Mouse (Mus musculus) brown adipose tissue, adult 24 weeks (tissue): ENCODE data around the gene Egfl8. TPM values are rescaled to one million over a fixed set of nuclear protein-coding genes. Genes with fewer than 3 reads are reported as not detected.
A peak's percentile ranks its signal among the peaks of the same experiment; 100 is the strongest.

Experiments
- H3K27ac ChIP-seq: fragments of 200-500 bp; replicated peaks from 2 replicates; pipeline ENCODE4 v1.5.1; 2012; ENCODE audit warnings: low read depth, mild to moderate bottlenecking, low read length
- H3K4me1 ChIP-seq: fragments of 200-500 bp; 2 replicates; pipeline ENCODE4 v1.6.1; 2012; ENCODE audit warnings: low read length, mixed read lengths; ENCODE audit not compliant: control insufficient read depth, insufficient read depth, insufficient read length
- H3K4me3 ChIP-seq: fragments of 200-500 bp; 2 replicates; pipeline ENCODE4 v1.5.1; 2012; ENCODE audit warnings: low read depth, mild to moderate bottlenecking, low read length, moderate library complexity; ENCODE audit not compliant: insufficient read depth
- polyA plus RNA-seq: library from polyadenylated mRNA; stranded (reverse); fragments of >200 nt; gene quantifications from 2 replicates; pipeline ENCODE4 v1.2.4, GENCODE M21; 2012; ENCODE audit not compliant: missing spikeins, insufficient read depth, insufficient read length

Gene Egfl8
- polyA plus RNA-seq, 1 experiment = not detected

DNA sequence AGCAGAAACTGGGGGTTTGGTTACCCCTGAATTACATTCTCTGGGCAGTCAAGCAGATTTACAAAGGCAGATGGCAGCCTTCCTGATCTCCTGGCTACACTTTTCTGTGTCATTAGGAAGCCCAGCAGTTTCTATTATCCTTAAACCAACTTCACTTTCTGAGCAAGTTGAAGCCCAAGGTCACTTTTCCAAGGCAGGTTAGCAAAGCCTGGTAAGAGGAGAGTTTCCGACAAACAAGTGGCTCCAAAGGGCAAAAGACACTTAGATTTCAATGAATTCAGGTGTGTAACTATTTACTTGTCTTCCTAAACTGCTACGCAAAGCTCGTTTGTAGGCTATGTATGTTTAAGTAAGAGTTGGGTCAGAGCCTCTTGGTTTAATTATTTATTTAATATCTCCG is 27.6 kb upstream of the Egfl8 start:
- Histone ChIP-seq H3K27ac (no peak overlapping the region), H3K4me3 (no peak overlapping the region)

GRCm38 (mm10) chr17:34641945-34642344 is 26.2 kb upstream of the Egfl8 start:
- H3K27ac ChIP-seq = no peak overlapping the region
- peaks cover 29% of the 10 kb centered on the region for H3K4me1 ChIP-seq
- no peak overlapping the region for H3K4me3 ChIP-seq

More for the DNA sequence above, 27.6 kb upstream of the Egfl8 start:
- peaks cover 29% of the 10 kb centered on the region for H3K4me1 ChIP-seq

- Histone ChIP-seq H3K27ac (peak overlapping the region; percentile 93), H3K4me3 (no peak overlapping the region), H3K4me1 (peaks cover 23% of the 10 kb centered on the region)
These were observed 25.2 kb upstream of the Egfl8 start for GRCm38 (mm10) chr17:34640778-34641601.

- H3K27ac ChIP-seq = peak overlapping the region; percentile 93
- peak overlapping the region; percentile 39 for H3K4me3 ChIP-seq
- peaks cover 14% of the 10 kb centered on the region for H3K4me1 ChIP-seq
These were observed 23.9 kb upstream of the Egfl8 start for GRCm38 (mm10) chr17:34639461-34640255.

DNA sequence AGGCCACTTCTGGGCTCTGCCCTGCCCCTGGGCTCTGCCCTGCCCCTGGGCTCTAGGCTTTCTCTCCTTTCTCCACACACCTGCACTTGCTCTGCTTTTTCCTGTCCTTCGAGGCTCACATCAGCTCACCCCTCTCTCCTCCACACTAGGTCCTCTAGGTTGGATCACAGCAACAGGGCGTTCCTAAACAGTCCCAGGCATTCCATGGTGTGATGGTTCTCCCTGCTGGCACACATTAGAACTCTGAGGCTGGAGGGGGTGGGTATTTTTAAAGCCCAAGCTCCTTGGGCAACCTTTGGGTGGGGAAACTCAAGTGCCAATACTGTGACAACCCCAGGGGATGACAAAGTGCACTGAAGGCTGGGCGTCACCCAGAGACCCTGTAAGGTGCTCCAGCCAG is 21.7 kb upstream of the Egfl8 start:
- Histone ChIP-seq H3K4me3 (no peak overlapping the region), H3K27ac (0 out of 2 replicates have a peak overlapping the region, but pooled peaks have one; percentile 40), H3K4me1 (peaks cover 12% of the 10 kb centered on the region)

GRCm38 (mm10) chr17:34635671-34636070 is 19.9 kb upstream of the Egfl8 start:
- H3K27ac ChIP-seq = no peak overlapping the region
- H3K4me1 ChIP-seq = peaks cover 13% of the 10 kb centered on the region

GRCm38 (mm10) chr17:34632261-34632691 is 16.5 kb upstream of the Egfl8 start:
- Histone ChIP-seq H3K4me1 (peaks cover 5% of the 10 kb centered on the region), H3K27ac (peak overlapping the region; percentile 49), H3K4me3 (peak overlapping the region; percentile 55)

More at GRCm38 (mm10) chr17:34635671-34636070, 19.9 kb upstream of the Egfl8 start:
- H3K4me3 ChIP-seq = no peak overlapping the region

GRCm38 (mm10) chr17:34631647-34632046 is 15.9 kb upstream of the Egfl8 start:
- H3K27ac ChIP-seq = peak overlapping the region; percentile 27; the same call in 1 of the 2 replicates
- peak overlapping the region; percentile 37 for H3K4me3 ChIP-seq
- H3K4me1 ChIP-seq = peaks cover 5% of the 10 kb centered on the region

- Histone ChIP-seq H3K27ac (no peak overlapping the region), H3K4me3 (peak overlapping the region; percentile 37), H3K4me1 (peaks cover 5% of the 10 kb centered on the region)
These were observed 15.1 kb upstream of the Egfl8 start for GRCm38 (mm10) chr17:34630761-34631301.

DNA sequence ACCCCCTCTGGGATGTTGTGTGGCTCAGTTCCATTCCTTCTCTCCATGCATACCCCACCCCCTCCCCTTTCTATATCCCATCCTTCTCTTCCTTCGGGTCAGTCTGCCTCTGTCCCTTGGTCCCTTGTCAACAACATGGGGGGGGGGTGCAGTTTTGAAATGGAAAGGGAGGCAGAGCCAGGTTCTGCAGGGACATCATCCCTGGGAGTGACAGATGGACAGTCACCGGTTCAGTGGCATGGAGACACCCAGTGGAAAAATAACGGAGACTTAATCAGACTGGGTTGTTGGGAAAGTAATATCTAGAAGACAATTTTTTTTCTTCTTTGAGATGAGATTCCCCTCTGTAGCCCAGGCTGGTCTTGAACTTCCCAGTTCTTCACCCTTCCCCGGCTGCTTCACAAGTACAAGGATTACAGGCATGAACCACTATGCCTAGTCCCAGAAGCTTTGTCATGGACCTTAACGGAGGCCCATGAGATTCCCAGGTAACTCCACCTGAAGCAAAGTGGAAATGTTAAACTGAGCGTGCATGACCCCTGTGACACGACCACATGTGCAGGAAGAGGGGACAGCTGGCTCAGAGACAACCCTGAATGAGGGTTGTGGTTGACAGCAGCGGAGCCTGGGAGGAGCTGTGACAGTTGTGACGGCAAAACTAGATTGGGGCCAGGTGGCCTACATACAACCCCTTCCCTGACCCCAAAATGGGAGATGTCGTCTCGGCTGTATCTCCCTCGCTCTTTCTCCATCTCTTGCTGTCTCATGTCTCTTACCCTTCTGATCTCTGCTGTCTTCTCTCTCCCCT is 14.2 kb upstream of the Egfl8 start:
- H3K4me3 ChIP-seq = peak overlapping the region; percentile 34
- H3K4me1 ChIP-seq = peaks cover 5% of the 10 kb centered on the region
- no peak overlapping the region for H3K27ac ChIP-seq

DNA sequence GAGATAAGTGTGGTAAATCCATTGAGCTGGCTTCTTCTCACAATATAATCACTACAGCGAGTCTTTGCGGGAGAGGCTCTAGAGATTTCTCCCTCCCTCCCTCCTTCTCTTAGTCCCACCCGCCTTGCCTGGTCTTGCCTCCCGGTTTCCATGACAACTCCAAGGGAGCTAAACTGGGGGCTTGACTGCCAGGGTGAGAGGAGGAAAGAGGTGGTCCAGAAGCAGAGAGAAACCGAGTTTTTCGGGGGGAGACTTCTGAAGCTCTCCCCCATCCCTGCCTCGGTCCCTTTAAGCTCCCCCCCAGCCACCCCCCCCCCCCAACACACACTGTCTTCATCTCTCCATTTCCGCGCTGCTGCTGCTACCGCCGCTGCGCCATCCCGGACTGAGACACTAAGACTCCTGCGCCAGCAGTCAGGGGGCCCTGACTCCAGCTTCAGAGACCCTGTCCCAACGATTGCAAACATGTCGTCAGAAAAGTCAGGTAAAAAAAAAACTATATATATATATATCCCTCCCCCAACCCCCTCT is 13.5 kb upstream of the Egfl8 start, which contains the start of gene Prrt1:
Gene Prrt1 (plus strand): TSS at position 313 of the 531 bp plus-strand sequence.
- peak within 1 kb of the TSS; percentile 95 for H3K27ac ChIP-seq
- peaks cover 5% of the 10 kb centered on the region for H3K4me1 ChIP-seq
- peak within 1 kb of the TSS; percentile 59 for H3K4me3 ChIP-seq

GRCm38 (mm10) chr17:34628644-34628967 is 12.8 kb upstream of the Egfl8 start:
- H3K4me1 ChIP-seq = peaks cover 5% of the 10 kb centered on the region
- H3K4me3 ChIP-seq = peak overlapping the region; percentile 59
- H3K27ac ChIP-seq = peak overlapping the region; percentile 95; the same call in 1 of the 2 replicates

- H3K4me1 ChIP-seq = peaks cover 5% of the 10 kb centered on the region
- H3K4me3 ChIP-seq = peak within 1 kb of the TSS; percentile 59
- H3K27ac ChIP-seq = peak within 1 kb of the TSS; percentile 95
These were observed 12.3 kb upstream of the Egfl8 start, which contains the start of gene Ppt2 for GRCm38 (mm10) chr17:34627943-34628643. Gene Ppt2 (minus strand): TSS chr17:34628510.
